Mouse (Mus musculus): Measurements from ENCODE around the gene Fut1.
A peak's percentile ranks its signal among the peaks of the same experiment; 100 is the strongest.
"Not testable (repeated sequence)": the region's sequence is repeated elsewhere in the genome, so short reads cannot be mapped to it uniquely, and the experiment has no call there.

Fut1 gene

DNA sequence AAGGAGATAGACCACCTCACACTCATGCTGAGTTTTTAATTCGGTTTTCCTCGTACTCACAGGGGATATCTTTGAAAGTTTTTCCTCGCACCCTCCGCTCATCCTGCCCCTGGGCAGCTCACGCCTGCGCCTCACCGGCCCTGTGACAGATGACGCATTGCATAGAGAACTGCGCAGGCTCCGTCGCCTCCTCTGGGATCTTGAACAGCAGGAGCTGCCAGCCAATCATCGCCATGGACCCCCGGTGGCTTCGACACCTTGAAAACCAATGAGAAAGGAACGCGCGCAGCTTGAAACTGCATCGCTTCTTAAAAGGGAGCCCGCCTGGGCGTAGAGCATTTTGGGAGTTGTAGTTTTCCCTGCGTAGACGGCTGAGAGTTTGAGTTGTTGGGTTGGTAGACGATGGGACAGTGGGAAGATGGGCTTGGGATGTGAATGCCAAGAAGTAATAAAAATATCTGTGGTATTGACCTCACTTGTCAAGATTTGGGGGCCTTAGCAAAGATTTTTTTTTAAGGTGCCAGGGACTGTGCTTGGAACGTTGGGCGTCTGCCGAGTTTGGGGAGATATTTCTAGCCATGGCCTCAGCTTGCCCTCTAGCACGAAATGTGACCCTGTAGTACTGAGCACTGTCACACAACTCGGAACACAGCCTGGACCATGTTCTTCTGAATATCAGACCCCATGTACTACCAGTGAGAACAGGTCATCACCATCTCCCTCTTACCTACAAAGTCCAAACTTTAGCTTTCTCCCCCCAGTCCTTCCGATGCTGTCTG is 21.7 kb downstream of the Fut1 start:
- DNase-seq (ENCODE audit: low spot score in 2 of 2) = peak; percentile 79 to 92

GRCm38 (mm10) chr7:45639561-45640027 is 22.5 kb downstream of the Fut1 start, which contains the start of gene Mamstr:
Mamstr (plus strand) TSS chr7:45639977.
- no peak for DNase-seq (ENCODE audit: low spot score in 2 of 2)

DNA sequence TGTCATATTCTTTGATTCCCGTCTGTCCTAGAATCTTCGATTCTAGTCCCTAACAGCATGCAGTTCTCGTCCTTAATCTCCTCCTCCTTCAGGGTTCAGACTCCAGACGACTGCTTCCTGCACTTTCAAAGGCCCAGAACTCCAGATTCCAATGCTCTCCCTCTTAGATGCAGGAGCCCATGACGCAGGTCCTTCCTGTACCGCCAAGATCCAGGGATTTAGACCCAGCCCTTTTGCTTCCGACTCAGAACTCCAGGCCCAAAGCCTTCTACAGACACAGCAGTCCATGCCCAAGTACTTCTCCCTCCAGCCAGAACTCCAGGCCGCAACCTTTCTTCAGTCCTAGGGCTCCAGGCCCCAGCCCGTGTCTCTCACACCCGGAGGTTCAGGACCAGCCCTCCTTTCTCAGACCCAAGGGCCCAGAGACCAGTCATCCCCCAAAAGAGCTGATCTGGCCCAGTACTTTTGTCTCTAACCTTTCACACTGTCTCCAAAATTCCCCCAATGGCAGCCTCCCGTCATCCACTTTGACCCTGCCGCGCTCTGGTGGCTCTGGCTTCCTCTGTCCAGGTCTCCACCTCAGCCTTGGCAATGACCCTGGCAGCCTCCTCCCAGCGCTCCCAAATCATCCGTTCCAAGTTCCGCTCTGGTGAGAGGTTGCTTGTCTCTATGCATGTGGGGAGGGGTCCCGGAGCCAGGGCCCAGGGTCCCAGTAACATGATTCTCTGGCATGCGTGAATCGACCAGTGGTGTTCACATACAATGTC is 23.3 kb downstream of the Fut1 start:
- DNase-seq (ENCODE audit: low spot score in 2 of 2) = no peak

DNA sequence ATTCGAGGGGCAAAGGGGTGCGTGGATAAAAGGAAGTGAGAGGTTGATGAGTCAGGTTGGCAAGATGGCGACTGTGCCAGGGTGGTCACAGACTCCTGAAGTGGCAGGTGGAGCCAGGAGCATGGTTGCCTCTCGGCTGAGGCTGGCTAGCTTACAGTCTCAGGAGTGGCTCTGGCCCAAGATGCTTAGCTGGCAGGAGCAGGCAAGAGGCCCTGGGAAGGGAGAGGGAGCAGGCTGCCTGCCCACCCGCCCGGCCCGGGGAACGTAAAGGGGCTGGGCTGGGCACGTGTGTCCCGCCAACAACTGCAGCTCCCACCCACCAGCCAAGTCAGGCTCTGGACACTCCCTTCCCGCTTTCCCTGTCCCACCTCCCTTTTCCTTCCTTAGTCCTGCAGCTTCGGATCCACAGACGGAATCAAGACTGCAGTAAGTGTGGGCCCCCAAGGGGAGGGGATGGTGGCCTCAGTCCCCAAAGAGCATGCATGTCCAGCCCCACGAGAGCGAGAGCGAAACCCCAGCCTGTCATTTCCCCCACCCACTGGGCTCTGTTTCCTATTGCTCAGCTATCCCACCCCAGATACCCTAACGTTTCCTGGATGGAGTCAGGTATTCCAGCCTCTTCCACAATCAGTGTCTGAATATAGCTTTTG is 24.4 kb downstream of the Fut1 start:
- no peak for DNase-seq (ENCODE audit: low spot score in 2 of 2)

- no peak for DNase-seq (ENCODE audit: low spot score in 2 of 2)
These were observed 25.0 kb downstream of the Fut1 start for GRCm38 (mm10) chr7:45642083-45642482.

GRCm38 (mm10) chr7:45642503-45643255 is 25.6 kb downstream of the Fut1 start:
- DNase-seq (ENCODE audit: low spot score in 2 of 2) = no peak

DNA sequence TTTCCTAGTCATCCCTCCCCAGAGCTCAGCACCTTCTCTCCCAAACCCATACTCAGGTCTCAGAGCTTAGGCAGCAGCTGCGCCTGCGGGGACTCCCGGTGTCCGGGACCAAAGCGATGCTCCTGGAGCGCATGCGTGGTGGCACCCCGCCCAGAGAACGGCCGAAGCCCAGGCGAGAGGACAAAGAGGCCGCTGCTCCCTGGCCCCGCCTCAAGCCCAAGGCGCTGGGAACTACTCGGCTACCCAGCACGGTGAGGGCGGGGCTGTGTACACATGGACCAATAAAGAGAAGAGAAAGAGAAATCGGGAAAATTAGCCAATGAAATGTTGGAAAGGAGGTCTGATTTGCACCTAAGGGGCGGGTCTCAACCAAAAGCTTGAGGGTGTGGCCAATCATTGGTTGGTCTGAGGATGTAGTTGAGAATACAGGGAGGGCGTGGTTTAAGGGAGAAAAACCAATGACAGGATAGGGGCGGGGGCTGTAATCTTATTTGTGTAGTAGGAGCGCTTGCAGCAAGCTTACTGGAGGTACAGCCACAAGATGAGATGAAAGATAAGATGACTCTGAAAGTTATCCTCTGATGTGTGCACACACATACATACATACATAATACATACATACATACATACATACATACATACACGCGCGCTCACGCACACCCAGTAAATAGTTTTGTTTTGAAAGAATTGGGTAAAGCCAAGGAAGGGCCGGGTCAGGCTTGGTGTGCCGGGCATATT is 26.5 kb downstream of the Fut1 start:
- peak; percentile 71 to 89 for DNase-seq (ENCODE audit: low spot score in 2 of 2)

GRCm38 (mm10) chr7:45644183-45644582 is 27.1 kb downstream of the Fut1 start:
- no peak for DNase-seq (ENCODE audit: low spot score in 2 of 2)

DNA sequence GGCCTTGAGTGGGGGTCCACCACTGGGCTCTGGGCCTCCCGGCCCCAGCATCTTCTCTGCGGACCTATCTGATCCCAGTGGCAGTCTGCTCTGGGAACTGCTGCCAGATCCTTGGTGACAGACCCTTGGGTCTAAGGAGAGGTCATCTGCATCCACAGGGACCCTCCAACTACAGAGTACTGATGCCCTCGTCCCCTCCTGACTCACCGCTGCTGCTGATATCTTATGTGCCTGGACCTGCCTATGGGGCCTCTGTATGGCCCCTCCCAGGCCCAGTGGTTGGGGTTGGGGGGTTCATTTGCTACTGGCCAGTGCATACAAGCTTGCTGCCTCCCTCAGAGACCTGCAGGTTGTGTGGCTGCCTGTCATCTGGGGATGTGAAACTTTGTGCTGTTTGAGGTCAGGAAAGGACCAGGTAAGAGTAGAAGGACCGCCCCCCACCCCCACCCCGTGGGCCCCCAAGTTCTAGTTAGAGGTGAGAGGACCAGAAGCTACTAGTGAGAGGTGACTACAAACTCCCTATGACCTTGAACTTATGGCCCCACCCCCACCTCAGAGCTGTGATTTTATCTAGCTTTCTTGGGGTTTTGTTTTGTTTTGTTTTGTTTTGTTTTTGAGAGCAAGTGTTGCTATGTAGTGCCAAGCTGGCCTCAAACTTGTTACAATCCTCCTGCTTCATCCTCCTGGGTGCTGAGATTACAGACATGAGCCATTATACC is 27.9 kb downstream of the Fut1 start:
- DNase-seq (ENCODE audit: low spot score in 2 of 2) = no peak

DNA sequence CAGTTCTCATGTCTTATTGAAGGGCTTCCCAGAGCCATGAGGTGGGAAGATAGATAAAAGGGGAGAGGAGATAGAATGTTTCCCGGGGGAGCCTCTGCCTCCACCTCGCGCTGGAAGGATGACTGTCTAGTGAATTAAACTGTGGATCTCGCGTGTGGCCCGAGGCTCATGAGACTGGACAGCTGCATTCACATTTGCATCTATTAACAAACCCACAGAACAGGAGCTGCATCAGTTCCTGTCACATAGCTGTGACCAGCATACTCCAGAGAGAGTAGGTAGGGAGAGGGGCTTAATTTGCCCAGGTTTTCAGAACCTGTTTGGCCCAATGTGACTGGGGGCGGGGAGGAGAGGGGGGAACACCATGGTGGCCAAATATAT is 28.5 kb downstream of the Fut1 start:
- DNase-seq (ENCODE audit: low spot score in 2 of 2) = no peak

- no peak for DNase-seq (ENCODE audit: low spot score in 2 of 2)
These were observed 29.6 kb downstream of the Fut1 start for GRCm38 (mm10) chr7:45646671-45647070.

GRCm38 (mm10) chr7:45649351-45649750 is 32.3 kb downstream of the Fut1 start:
- DNase-seq (ENCODE audit: low spot score in 2 of 2) = no peak

DNA sequence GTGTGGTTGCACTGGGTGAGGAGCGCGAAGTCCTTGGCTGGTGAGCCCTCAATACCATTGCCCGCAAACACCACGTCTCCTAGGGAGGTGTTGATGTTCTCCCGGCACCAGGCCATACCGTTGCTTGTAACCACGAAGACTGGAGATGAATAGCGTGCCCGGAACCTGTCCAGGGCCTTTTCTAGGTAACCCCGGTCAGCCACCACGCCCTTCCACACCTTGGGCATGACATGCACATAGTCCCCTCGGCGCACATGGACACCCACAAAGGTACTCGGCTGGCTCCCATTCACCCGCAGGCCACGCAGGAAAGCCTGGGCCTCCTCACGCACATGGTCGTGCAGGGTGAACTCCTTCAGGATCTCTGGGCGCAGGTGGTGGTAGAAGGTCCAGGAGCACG is 33.4 kb downstream of the Fut1 start:
- not testable (repeated sequence) for DNase-seq (ENCODE audit: low spot score in 2 of 2)

- DNase-seq (ENCODE audit: low spot score in 2 of 2) = no peak
These were observed 37.4 kb downstream of the Fut1 start for GRCm38 (mm10) chr7:45654424-45655047.

DNA sequence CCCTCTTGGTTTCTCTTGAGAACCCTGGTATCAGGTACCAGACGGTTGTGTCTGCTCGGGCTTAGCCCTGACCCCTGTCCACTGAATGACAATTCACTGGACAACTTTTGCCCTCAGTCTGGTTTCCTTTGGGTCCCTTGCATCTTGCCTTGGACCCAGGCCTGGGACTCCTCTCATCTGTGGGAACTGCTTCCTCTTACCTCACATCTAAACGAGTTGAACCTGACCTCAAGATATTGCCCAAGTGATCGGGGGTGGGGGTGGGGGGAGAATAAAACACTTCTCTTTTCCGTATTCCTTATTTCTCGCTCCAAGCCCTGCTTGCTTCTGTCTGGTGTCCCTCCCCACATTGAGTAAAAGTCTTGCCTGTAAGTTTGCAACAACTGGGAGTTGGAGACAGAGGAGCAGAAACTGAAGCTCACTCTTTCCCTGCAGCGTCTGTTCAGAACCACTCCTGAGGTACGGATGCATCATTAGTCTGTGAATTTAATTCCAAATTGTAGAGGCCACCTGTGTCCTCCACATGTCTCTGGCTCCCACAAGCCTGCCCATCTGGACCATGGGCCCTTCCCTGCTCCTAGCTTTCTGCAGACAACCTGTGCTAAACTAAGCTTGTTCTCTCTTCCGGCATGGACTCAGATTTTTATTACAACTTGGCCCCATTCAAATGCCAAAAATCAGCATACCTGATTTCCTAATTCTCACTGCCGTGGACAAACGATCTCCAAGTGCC is 43.8 kb downstream of the Fut1 start:
- no peak for DNase-seq (ENCODE audit: low spot score in 2 of 2)

- not testable (repeated sequence) for DNase-seq (ENCODE audit: low spot score in 2 of 2)
These were observed 44.6 kb downstream of the Fut1 start for GRCm38 (mm10) chr7:45661702-45662101.

GRCm38 (mm10) chr7:45665303-45666138 is 48.4 kb downstream of the Fut1 start:
- no peak for DNase-seq (ENCODE audit: low spot score in 2 of 2)

GRCm38 (mm10) chr7:45666161-45666560 is 49.1 kb downstream of the Fut1 start, which contains the start of gene Fut2:
Fut2 (minus strand) TSS chr7:45666394.
- DNase-seq (ENCODE audit: low spot score in 2 of 2) = no peak
